Mouse (Mus musculus): ENCODE data around the gene Myl7.
"Not testable (repeated sequence)": the region's sequence is repeated elsewhere in the genome, so short reads cannot be mapped to it uniquely, and the experiment has no call there.

GRCm38 (mm10) chr11:5934531-5934930 is 35.9 kb upstream of the Myl7 start:
- not testable (repeated sequence) for TF ChIP-seq CTCF (IDR thresholded peaks at IDR 0.05; ENCODE audit: borderline replicate concordance, extremely low read depth, insufficient read depth, insufficient read length); POLR2A (IDR thresholded peaks at IDR 0.05; ENCODE audit: borderline replicate concordance, extremely low read depth, insufficient read depth, insufficient read length, poor library complexity, severe bottlenecking)
